Mouse (Mus musculus) lung, embryonic 16.5 days (tissue): Measurements from ENCODE around the gene Eif3a. TPM values are rescaled to one million over a fixed set of nuclear protein-coding genes. Genes with fewer than 3 reads are reported as not detected.
A peak's percentile ranks its signal among the peaks of the same experiment; 100 is the strongest.

Experiments
- ATAC-seq: fragments of 200-750 bp; cut with Nextera tagmentation; 2 replicates; pipeline ENCODE4 v1.8.0; 2017; ENCODE audit warnings: low read depth, mild to moderate bottlenecking, moderate library complexity
- H3K27ac ChIP-seq: fragments of 300-500 bp; sonication (generic); 2 replicates; pipeline ENCODE4 v1.5.1; 2014; ENCODE audit warnings: mild to moderate bottlenecking, control low read depth, low read length
- H3K27me3 ChIP-seq: fragments of 300-500 bp; sonication (generic); 2 replicates; pipeline ENCODE4 v1.6.1; 2014; ENCODE audit warnings: low read depth, low read length, mixed read lengths; ENCODE audit not compliant: control insufficient read depth, insufficient read depth
- H3K36me3 ChIP-seq: fragments of 300-500 bp; sonication (generic); 2 replicates; pipeline ENCODE4 v1.6.1; 2014; ENCODE audit warnings: low read length; ENCODE audit not compliant: control insufficient read depth, insufficient read depth
- H3K4me1 ChIP-seq: fragments of 300-500 bp; sonication (generic); replicated peaks from 2 replicates; pipeline ENCODE4 v1.6.1; 2014; ENCODE audit warnings: low read length, mixed read lengths; ENCODE audit not compliant: control insufficient read depth, insufficient read depth
- H3K4me2 ChIP-seq: fragments of 300-500 bp; sonication (generic); 2 replicates; pipeline ENCODE4 v1.6.1; 2014; ENCODE audit warnings: low read depth, low read length, control low read depth
- H3K4me3 ChIP-seq: fragments of 300-500 bp; sonication (generic); 2 replicates; pipeline ENCODE4 v1.5.1; 2014; ENCODE audit warnings: mild to moderate bottlenecking, low read length, control low read depth
- H3K9ac ChIP-seq: fragments of 300-500 bp; sonication (generic); 2 replicates; pipeline ENCODE4 v1.6.1; 2014; ENCODE audit warnings: low read length, control low read depth
- H3K9me3 ChIP-seq: fragments of 300-500 bp; sonication (generic); 2 replicates; pipeline ENCODE4 v1.6.1; 2016; ENCODE audit warnings: low read length; ENCODE audit not compliant: control insufficient read depth
- whole genome bisulfite sequencing: fragments of 180-500 bp; shearing (Covaris S2); extraction: QIAGEN DNeasy Blood & Tissue Kit; methylation state at CpG from one replicate; pipeline ENCODE4 v1.1.7; 2014; 5-methylcytosine and 5-hydroxymethylcytosine counted together
- polyA plus RNA-seq: library from polyadenylated mRNA; unstranded; fragments of >200 nt; fragmentation: Nextera tagmentation; extraction: Ambion mirVana; gene quantifications from 2 replicates; pipeline ENCODE4 v1.2.1, GENCODE M21; 2015

Gene Eif3a
- 125 TPM in 2 replicates for polyA plus RNA-seq

DNA sequence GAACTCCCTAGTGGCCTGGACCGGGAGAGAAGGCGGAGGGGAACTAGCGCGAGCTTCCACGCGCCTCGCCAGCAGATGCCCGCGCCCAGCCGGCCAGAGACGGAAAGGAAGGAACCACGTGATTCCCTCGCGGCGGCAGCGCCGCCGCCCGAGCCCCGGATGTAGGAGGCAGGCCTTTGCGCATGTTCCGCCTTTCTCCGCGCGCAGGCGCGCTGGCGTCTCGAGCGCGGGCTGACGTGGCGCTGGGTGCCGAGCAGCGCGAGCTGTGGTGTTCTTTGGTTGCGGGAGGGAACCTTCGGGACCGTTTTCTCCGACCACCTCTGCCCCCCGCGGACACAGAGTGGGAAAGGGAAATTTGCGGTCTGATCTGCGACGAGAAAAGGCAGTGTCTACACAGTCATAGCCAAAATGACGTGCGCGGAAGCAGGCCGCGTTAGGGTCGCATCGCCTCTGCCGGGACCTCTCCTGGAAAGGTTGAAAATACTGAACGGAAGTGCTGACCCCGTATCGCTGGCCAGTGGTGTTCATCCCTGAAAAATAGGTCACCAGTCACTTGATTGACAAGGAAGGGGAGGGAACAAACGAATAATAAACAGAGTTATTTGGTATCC is at the start of gene Eif3a:
Gene Eif3a (minus strand): TSS at position 108 of the 611 bp plus-strand sequence.
- H3K27me3 ChIP-seq, result no peaks in the 10 kb centered on the region
- under 1% methylated on average over 56 of the region's 57 CpGs for WGBS
- H3K9ac ChIP-seq, result peak within 1 kb of the TSS; percentile 97
- no peaks in the 10 kb centered on the region for H3K36me3 ChIP-seq
- peak within 1 kb of the TSS; percentile 80 for H3K4me2 ChIP-seq
- H3K4me1 ChIP-seq, result peaks cover 17% of the 10 kb centered on the region
- peak within 1 kb of the TSS; percentile 100 for H3K4me3 ChIP-seq
- H3K27ac ChIP-seq, result peak within 1 kb of the TSS; percentile 99
- ATAC-seq, result peak; percentile 97
- H3K9me3 ChIP-seq, result no peaks in the 10 kb centered on the region

GRCm38 (mm10) chr19:60837747-60838146 is 47.3 kb upstream of the Eif3a start:
- Histone ChIP-seq H3K4me2 (no peak overlapping the region), H3K27me3 (no peaks in the 10 kb centered on the region), H3K4me1 (no peaks in the 10 kb centered on the region), H3K4me3 (no peak overlapping the region), H3K36me3 (peaks cover 28% of the 10 kb centered on the region), H3K27ac (no peak overlapping the region), H3K9ac (no peak overlapping the region), H3K9me3 (no peaks in the 10 kb centered on the region)
- 0 out of 2 replicates have a peak, but pooled peaks have one; percentile 31 for ATAC-seq
- 40% methylated on average over 1 of the region's 1 CpGs for WGBS

GRCm38 (mm10) chr19:60818677-60819076 is 28.2 kb upstream of the Eif3a start:
- WGBS, result 85% methylated on average over 6 of the region's 6 CpGs
- H3K36me3 ChIP-seq, result peaks cover 28% of the 10 kb centered on the region

DNA sequence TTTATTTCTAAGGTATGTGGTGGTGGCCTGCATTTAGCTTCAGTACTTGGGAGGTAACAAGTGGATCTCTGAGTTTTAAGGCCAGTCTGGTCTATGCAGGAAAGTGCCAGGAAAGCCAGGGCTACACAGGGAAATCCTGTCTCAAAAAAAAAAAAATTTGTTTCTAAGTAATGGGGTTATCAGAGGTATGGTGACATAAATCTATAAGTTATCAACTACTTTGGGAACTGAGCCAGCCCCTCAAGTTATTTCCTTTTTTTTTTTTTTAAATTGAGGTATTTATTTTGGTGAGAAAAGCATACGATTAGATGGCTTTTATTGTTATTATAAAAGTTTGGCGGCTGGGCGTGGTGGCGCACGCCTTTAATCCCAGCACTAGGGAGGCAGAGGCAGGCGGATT is 22.7 kb upstream of the Eif3a start:
- peaks cover 7% of the 10 kb centered on the region; the same call in 1 of the 2 replicates for H3K4me1 ChIP-seq
- peaks cover 4% of the 10 kb centered on the region for H3K36me3 ChIP-seq
- H3K9me3 ChIP-seq, result no peaks in the 10 kb centered on the region
- WGBS, result 89% methylated on average over 6 of the region's 6 CpGs
- H3K4me3 ChIP-seq, result no peak overlapping the region
- H3K27me3 ChIP-seq, result no peaks in the 10 kb centered on the region
- no peak overlapping the region for H3K27ac ChIP-seq
- no peak overlapping the region for H3K9ac ChIP-seq
- no peak overlapping the region for H3K4me2 ChIP-seq
- ATAC-seq, result no peak

More at GRCm38 (mm10) chr19:60818677-60819076, 28.2 kb upstream of the Eif3a start:
- ATAC-seq, result no peak
- no peak overlapping the region for H3K27ac ChIP-seq
- no peaks in the 10 kb centered on the region for H3K9me3 ChIP-seq
- no peaks in the 10 kb centered on the region for H3K4me1 ChIP-seq
- H3K9ac ChIP-seq, result no peak overlapping the region
- H3K27me3 ChIP-seq, result no peaks in the 10 kb centered on the region
- no peak overlapping the region for H3K4me3 ChIP-seq
- H3K4me2 ChIP-seq, result no peak overlapping the region

DNA sequence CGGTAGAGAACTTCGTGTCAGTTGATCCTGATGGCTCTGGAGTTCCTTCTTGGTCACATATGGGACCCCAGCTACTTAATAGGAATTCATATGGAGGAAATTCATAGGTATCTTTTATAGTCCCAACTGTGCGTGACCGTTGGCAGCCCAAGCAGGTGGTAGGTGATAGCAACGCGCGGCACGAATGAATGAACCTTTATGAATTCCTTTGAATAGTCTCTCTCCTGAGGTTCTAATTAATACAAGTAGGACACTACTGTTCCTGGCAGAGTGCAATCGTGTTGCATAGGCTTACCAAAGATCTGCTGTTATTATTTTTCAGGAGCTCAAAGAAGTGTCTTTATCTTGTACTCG is 21.6 kb upstream of the Eif3a start:
- H3K4me3 ChIP-seq, result peak overlapping the region; percentile 79
- ATAC-seq, result no peak
- peaks cover 3% of the 10 kb centered on the region for H3K36me3 ChIP-seq
- WGBS, result 19% methylated on average over 10 of the region's 10 CpGs
- no peaks in the 10 kb centered on the region for H3K9me3 ChIP-seq
- no peak overlapping the region for H3K27ac ChIP-seq
- H3K4me2 ChIP-seq, result peak overlapping the region; percentile 90
- H3K9ac ChIP-seq, result peak overlapping the region; percentile 82
- H3K4me1 ChIP-seq, result peaks cover 7% of the 10 kb centered on the region; the same call in 1 of the 2 replicates
- H3K27me3 ChIP-seq, result no peaks in the 10 kb centered on the region

DNA sequence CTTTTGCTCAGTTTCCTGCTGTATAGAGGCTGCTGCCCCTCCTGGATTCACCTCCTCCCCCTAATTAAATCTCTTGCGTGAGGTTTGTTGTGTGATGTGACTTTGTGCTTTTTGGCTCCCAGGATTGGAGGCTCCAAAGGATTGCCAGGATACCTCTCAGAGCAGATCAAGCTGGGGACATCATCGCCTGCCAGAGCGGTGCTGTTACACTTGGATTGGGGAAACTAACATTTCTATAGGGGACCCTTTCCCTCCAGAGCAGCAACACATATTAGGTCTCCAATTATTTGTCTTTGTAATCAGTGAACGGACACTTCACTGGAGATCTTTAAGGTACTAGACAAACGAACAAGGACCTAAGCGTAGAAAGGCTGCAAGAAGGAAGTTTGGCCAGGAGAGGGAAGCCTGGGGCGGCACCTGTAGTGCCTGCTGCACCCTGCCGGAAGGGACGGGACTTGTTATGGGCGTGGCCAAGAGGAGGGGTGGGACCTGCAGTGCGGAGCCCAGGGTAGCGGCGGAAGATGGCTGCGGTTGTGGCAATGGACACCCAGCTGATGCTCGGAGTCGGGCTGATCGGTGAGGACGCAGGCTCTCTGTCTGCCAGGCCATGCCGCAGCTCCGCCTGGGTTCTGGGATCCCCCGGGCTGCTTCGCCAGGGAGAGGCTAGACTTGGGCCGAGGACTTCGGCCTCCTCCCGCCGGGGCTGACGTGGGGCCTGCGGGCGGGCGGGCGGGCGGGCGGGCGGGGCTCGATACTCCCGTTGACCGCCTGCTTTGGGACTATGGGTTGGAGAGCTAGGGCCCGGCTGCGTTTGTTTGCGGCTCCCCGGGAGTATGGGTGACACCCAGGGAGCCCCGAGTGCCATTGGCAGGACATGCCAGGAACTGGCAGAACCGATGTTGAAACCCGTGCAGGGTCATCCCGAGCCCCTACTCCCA is 20.9 kb upstream of the Eif3a start, which contains the start of gene Fam45a:
Gene Fam45a (plus strand): TSS at position 488 of the 938 bp plus-strand sequence.
- Histone ChIP-seq H3K27me3 (no peaks in the 10 kb centered on the region), H3K9me3 (no peaks in the 10 kb centered on the region), H3K27ac (peak within 1 kb of the TSS; percentile 54; the same call in 1 of the 2 replicates), H3K4me2 (peak within 1 kb of the TSS; percentile 90), H3K9ac (peak within 1 kb of the TSS; percentile 82), H3K4me3 (peak within 1 kb of the TSS; percentile 79), H3K4me1 (peaks cover 7% of the 10 kb centered on the region; the same call in 1 of the 2 replicates), H3K36me3 (peaks cover 2% of the 10 kb centered on the region; the same call in 1 of the 2 replicates)
- ATAC-seq, result peak; percentile 100
- under 1% methylated on average over 45 of the region's 45 CpGs for WGBS

DNA sequence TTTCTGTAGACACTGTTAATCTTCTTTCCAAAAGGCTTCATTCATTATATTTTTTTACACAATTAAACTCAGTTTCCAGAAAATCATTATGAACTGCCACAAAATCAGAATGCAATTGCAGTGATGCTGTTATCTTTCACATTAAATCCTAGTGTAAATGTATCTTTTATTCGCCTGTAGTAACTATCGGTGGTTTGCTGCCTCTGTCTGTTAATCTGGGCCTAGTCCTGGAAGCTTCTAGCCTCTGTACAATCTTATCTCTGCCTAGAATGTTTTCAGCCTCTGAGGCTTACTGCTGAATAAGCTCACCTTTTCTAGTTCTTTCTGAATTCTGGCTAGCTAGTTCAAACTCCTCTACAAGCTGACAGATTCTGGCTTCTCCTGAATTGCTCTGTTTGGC is 19.5 kb upstream of the Eif3a start:
- H3K4me1 ChIP-seq, result peaks cover 7% of the 10 kb centered on the region; the same call in 1 of the 2 replicates
- H3K27ac ChIP-seq, result no peak overlapping the region
- no peaks in the 10 kb centered on the region for H3K27me3 ChIP-seq
- H3K36me3 ChIP-seq, result no peaks in the 10 kb centered on the region
- 93% methylated on average over 2 of the region's 2 CpGs for WGBS
- no peak overlapping the region for H3K4me3 ChIP-seq
- no peaks in the 10 kb centered on the region for H3K9me3 ChIP-seq
- ATAC-seq, result no peak
- no peak overlapping the region for H3K9ac ChIP-seq
- no peak overlapping the region for H3K4me2 ChIP-seq

DNA sequence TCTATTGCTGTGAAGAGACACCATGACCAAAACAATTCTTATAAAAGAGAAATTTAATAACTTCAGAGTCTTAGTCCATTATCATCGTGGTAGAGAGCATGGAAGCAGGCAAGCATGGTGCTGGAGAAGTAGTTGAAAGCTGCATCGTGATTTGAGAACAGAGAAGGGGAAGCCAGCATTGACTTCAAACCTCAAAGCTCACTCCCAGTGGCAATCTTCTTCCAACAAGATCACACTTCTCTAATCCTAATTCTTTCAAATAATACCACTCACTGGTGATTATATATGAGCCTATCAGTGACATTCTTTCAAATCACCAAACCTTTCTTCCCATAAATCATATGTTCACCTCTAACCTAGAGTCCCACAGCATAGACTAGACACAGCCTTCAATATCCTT is 14.4 kb upstream of the Eif3a start:
- Histone ChIP-seq H3K27ac (no peak overlapping the region), H3K9ac (no peak overlapping the region), H3K4me3 (no peak overlapping the region), H3K4me1 (no peaks in the 10 kb centered on the region), H3K9me3 (no peaks in the 10 kb centered on the region), H3K4me2 (no peak overlapping the region), H3K36me3 (no peaks in the 10 kb centered on the region), H3K27me3 (no peaks in the 10 kb centered on the region)
- WGBS, result 54% methylated on average over 2 of the region's 2 CpGs
- no peak for ATAC-seq
